Comparison of ENCODE assay signal across 13 mouse cellular contexts in genomic region chr10:120655238-120655931, GRCm38 (mm10).
DNase-seq lines count a peak whose midpoint lies in the region; ATAC-seq lines count a peak whose summit lies in the region.
"Had no signal": no experiment of that assay in that cellular context is flagged by ENCODE, and none has a peak within 500 bp of the region (broad histone marks: within the 10 kb centered on the region; RNA-seq: fewer than 3 reads in every experiment).

No protein-coding gene starts in this region.

- no peaks in the 10 kb centered on the region for H3K36me3 ChIP-seq in hindbrain, embryonic 16.5 days (ENCODE audit: control insufficient read depth, insufficient read depth, low read length)
- H3K36me3 ChIP-seq in hindbrain, embryonic 13.5 days: no peaks in the 10 kb centered on the region
- H3K36me3 ChIP-seq in embryonic facial prominence, embryonic 10.5 days (replicated peaks): no peaks in the 10 kb centered on the region
- H3K36me3 ChIP-seq: intestine, embryonic 15.5 days; limb, embryonic 15.5 days; stomach, embryonic 15.5 days had no signal

- H3K27ac ChIP-seq in hindbrain, embryonic 16.5 days (ENCODE audit: low read depth, low read length): 0 out of 2 replicates have a peak overlapping the region, but pooled peaks have one; percentile 11
- no peak overlapping the region for H3K27ac ChIP-seq in hindbrain, embryonic 13.5 days
- no peak overlapping the region for H3K27ac ChIP-seq in embryonic facial prominence, embryonic 10.5 days (replicated peaks)
- H3K27ac ChIP-seq: intestine, embryonic 15.5 days; limb, embryonic 15.5 days; stomach, embryonic 15.5 days had no signal

- H3K4me1 ChIP-seq in hindbrain, embryonic 16.5 days (ENCODE audit: control insufficient read depth, insufficient read depth, low read depth, low read length): no peaks in the 10 kb centered on the region
- H3K4me1 ChIP-seq in hindbrain, embryonic 13.5 days (replicated peaks): no peaks in the 10 kb centered on the region; the same call in 1 of the 2 replicates
- H3K4me1 ChIP-seq in embryonic facial prominence, embryonic 10.5 days: peaks cover 10% of the 10 kb centered on the region
- H3K4me1 ChIP-seq: intestine, embryonic 15.5 days had no signal

- H3K9ac ChIP-seq in hindbrain, embryonic 16.5 days (ENCODE audit: low read depth, low read length): no peak overlapping the region
- no peak overlapping the region for H3K9ac ChIP-seq in hindbrain, embryonic 13.5 days
- H3K9ac ChIP-seq: intestine, embryonic 15.5 days; limb, embryonic 15.5 days; stomach, embryonic 15.5 days had no signal

- H3K9me3 ChIP-seq in hindbrain, embryonic 16.5 days (ENCODE audit: control insufficient read depth, low read length): peaks cover 1% of the 10 kb centered on the region; the same call in 1 of the 2 replicates
- H3K9me3 ChIP-seq in hindbrain, embryonic 13.5 days: peaks cover 2% of the 10 kb centered on the region; the same call in 1 of the 2 replicates
- 0 out of 2 replicates have a peak, but pooled peaks cover 1% of the 10 kb centered on the region for H3K9me3 ChIP-seq in embryonic facial prominence, embryonic 10.5 days
- H3K9me3 ChIP-seq: intestine, embryonic 15.5 days; limb, embryonic 15.5 days; stomach, embryonic 15.5 days had no signal

- peak; percentile 86 for DNase-seq in Muller cell, postnatal 12 days (ENCODE audit: inconsistent ontology term)
- peak; percentile 77 for DNase-seq in brain, adult 2 months (ENCODE audit: low read depth, low spot score)
- peak; percentile 83 for DNase-seq in cerebellum, postnatal 14 days
- no peak for DNase-seq in embryo, embryonic 11 days
- DNase-seq in embryonic facial prominence, embryonic 10.5 days (ENCODE audit: low spot score): no peak
- DNase-seq: kidney, postnatal 25 days; lung, adult 2 months had no signal

- H3K4me2 ChIP-seq in hindbrain, embryonic 16.5 days (ENCODE audit: low read length): no peak overlapping the region
- H3K4me2 ChIP-seq in hindbrain, embryonic 13.5 days: no peak overlapping the region
- H3K4me2 ChIP-seq: intestine, embryonic 15.5 days; limb, embryonic 15.5 days; stomach, embryonic 15.5 days had no signal

- peak; percentile 76 for ATAC-seq in hindbrain, embryonic 16.5 days
- ATAC-seq in hindbrain, embryonic 13.5 days (ENCODE audit: low FRiP score): no peak
- ATAC-seq: intestine, embryonic 15.5 days had no signal

- no peaks in the 10 kb centered on the region for H3K27me3 ChIP-seq in hindbrain, embryonic 16.5 days (replicated peaks; ENCODE audit: control insufficient read depth, insufficient read depth, low read length)
- no peaks in the 10 kb centered on the region for H3K27me3 ChIP-seq in hindbrain, embryonic 13.5 days
- H3K27me3 ChIP-seq in embryonic facial prominence, embryonic 10.5 days (replicated peaks; ENCODE audit: low read depth, poor library complexity, severe bottlenecking): 0 out of 2 replicates have a peak, but pooled peaks cover 5% of the 10 kb centered on the region
- H3K27me3 ChIP-seq: intestine, embryonic 15.5 days; limb, embryonic 15.5 days; stomach, embryonic 15.5 days had no signal

- 57% methylated on average over 14 of the region's 14 CpGs for WGBS in hindbrain, embryonic 16.5 days
- WGBS in hindbrain, embryonic 13.5 days: 82% methylated on average over 14 of the region's 14 CpGs
- WGBS in embryonic facial prominence, embryonic 10.5 days: 85% methylated on average over 14 of the region's 14 CpGs

- no peak overlapping the region for H3K4me3 ChIP-seq in hindbrain, embryonic 16.5 days (ENCODE audit: low read length)
- no peak overlapping the region for H3K4me3 ChIP-seq in hindbrain, embryonic 13.5 days
- H3K4me3 ChIP-seq in embryonic facial prominence, embryonic 10.5 days: no peak overlapping the region
- H3K4me3 ChIP-seq: intestine, embryonic 15.5 days; limb, embryonic 15.5 days; myocyte; stomach, embryonic 15.5 days had no signal

Comparison
In these comparisons a context has a peak if more than half of its experiments do, and no peak if none do; other contexts are left out.
1. DNase-seq: peak in Muller cell, postnatal 12 days (single experiment), brain, adult 2 months (single experiment) and cerebellum, postnatal 14 days (2 of 2); none in embryo, embryonic 11 days (single experiment) and embryonic facial prominence, embryonic 10.5 days (single experiment).